Mouse (Mus musculus) forebrain, embryonic 11.5 days (tissue): ENCODE data around the gene Cfap45. TPM values are rescaled to one million over a fixed set of nuclear protein-coding genes. Genes with fewer than 3 reads are reported as not detected.

Experiments
- ATAC-seq: fragments of 200-750 bp; cut with Nextera tagmentation; replicated peaks from 2 replicates; pipeline ENCODE4 v1.8.0; 2017; ENCODE audit warnings: moderate TSS enrichment; ENCODE audit not compliant: low FRiP score
- DNase-seq: peaks from one replicate; pipeline ENCODE4 v3.0.0-alpha.2; 2017; ENCODE audit warnings: low spot score
- H3K27ac ChIP-seq: fragments of 300-500 bp; sonication (generic); 2 replicates; pipeline ENCODE4 v1.5.1; 2014; ENCODE audit warnings: low read depth, low read length
- H3K27me3 ChIP-seq: fragments of 300-500 bp; sonication (generic); 2 replicates; pipeline ENCODE4 v1.6.1; 2014; ENCODE audit warnings: mild to moderate bottlenecking, low read length, mixed read lengths; ENCODE audit not compliant: control insufficient read depth, insufficient read depth
- H3K36me3 ChIP-seq: fragments of 300-500 bp; sonication (generic); 2 replicates; pipeline ENCODE4 v1.6.1; 2014; ENCODE audit warnings: mild to moderate bottlenecking, low read length, moderate library complexity, mixed read lengths; ENCODE audit not compliant: control insufficient read depth, insufficient read depth
- H3K4me1 ChIP-seq: fragments of 300-500 bp; sonication (generic); replicated peaks from 2 replicates; pipeline ENCODE4 v1.6.1; 2014; ENCODE audit warnings: low read length, mixed read lengths; ENCODE audit not compliant: control insufficient read depth, insufficient read depth
- H3K4me2 ChIP-seq: fragments of 300-500 bp; sonication (generic); 2 replicates; pipeline ENCODE4 v1.6.1; 2014; ENCODE audit warnings: low read depth, mild to moderate bottlenecking, low read length, moderate library complexity, mixed read lengths; ENCODE audit not compliant: severe bottlenecking
- H3K4me3 ChIP-seq: fragments of 300-500 bp; sonication (generic); 2 replicates; pipeline ENCODE4 v1.5.1; 2014; ENCODE audit warnings: low read depth, low read length
- H3K9ac ChIP-seq: fragments of 300-500 bp; sonication (generic); 2 replicates; pipeline ENCODE4 v1.6.1; 2014; ENCODE audit warnings: low read length
- H3K9me3 ChIP-seq: fragments of 300-500 bp; sonication (generic); 2 replicates; pipeline ENCODE4 v1.6.1; 2016; ENCODE audit warnings: low read length, mixed read lengths; ENCODE audit not compliant: control insufficient read depth
- WGBS: fragments of 180-500 bp; shearing (Covaris S2); extraction: QIAGEN DNeasy Blood & Tissue Kit; methylation state at CpG from one replicate; pipeline ENCODE4 v1.1.7; 2014; 5-methylcytosine and 5-hydroxymethylcytosine counted together
- polyA plus RNA-seq: library from polyadenylated mRNA; unstranded; fragments of >200 nt; fragmentation: Nextera tagmentation; extraction: Ambion mirVana; gene quantifications from 2 replicates; pipeline ENCODE4 v1.2.1, GENCODE M21; 2014

Cfap45 gene
- polyA plus RNA-seq, 1 experiment from 2014 or later: 1.2 TPM

- Histone ChIP-seq H3K4me1 (peaks cover 3% of the 10 kb centered on the region), H3K4me3 (no peak overlapping the region), H3K9ac (no peak overlapping the region), H3K36me3 (no peaks in the 10 kb centered on the region), H3K27me3 (no peaks in the 10 kb centered on the region; the same call in 1 of the 2 replicates), H3K27ac (no peak overlapping the region), H3K9me3 (no peaks in the 10 kb centered on the region), H3K4me2 (no peak overlapping the region)
- 76% methylated on average over 4 of the region's 4 CpGs for WGBS
- ATAC-seq (no peak), DNase-seq (no peak)
Measured at GRCm38 (mm10) chr1:172567758-172568157, 47.2 kb downstream of the Cfap45 start.

- H3K4me2 ChIP-seq: no peak overlapping the region
- H3K9me3 ChIP-seq: no peaks in the 10 kb centered on the region
- H3K36me3 ChIP-seq: no peaks in the 10 kb centered on the region
- peaks cover 2% of the 10 kb centered on the region; the same call in 1 of the 2 replicates for H3K27me3 ChIP-seq
- 85% methylated on average over 6 of the region's 6 CpGs for WGBS
- no peak overlapping the region for H3K27ac ChIP-seq
- DNase-seq (no peak), ATAC-seq (no peak)
- no peaks in the 10 kb centered on the region for H3K4me1 ChIP-seq
- H3K4me3 ChIP-seq: no peak overlapping the region
- H3K9ac ChIP-seq: no peak overlapping the region
Measured at GRCm38 (mm10) chr1:172580116-172580515, 59.5 kb downstream of the Cfap45 start.

- no peaks in the 10 kb centered on the region for H3K36me3 ChIP-seq
- H3K27me3 ChIP-seq: peaks cover 2% of the 10 kb centered on the region; the same call in 1 of the 2 replicates
- H3K4me1 ChIP-seq: no peaks in the 10 kb centered on the region; the same call in 1 of the 2 replicates
- ATAC-seq: no peak
- DNase-seq: no peak
- no peaks in the 10 kb centered on the region for H3K9me3 ChIP-seq
- no peak overlapping the region for H3K4me3 ChIP-seq
- H3K4me2 ChIP-seq: no peak overlapping the region
- WGBS: 87% methylated on average over 8 of the region's 8 CpGs
- H3K27ac ChIP-seq: no peak overlapping the region
- H3K9ac ChIP-seq: no peak overlapping the region
Measured at GRCm38 (mm10) chr1:172582436-172582835, 61.8 kb downstream of the Cfap45 start.

- no peaks in the 10 kb centered on the region for H3K36me3 ChIP-seq
- no peak overlapping the region for H3K9ac ChIP-seq
- H3K4me2 ChIP-seq: no peak overlapping the region
- H3K4me3 ChIP-seq: no peak overlapping the region
- no peak for ATAC-seq
- no peaks in the 10 kb centered on the region; the same call in 1 of the 2 replicates for H3K4me1 ChIP-seq
- no peak overlapping the region for H3K27ac ChIP-seq
- no peaks in the 10 kb centered on the region for H3K9me3 ChIP-seq
- WGBS: 78% methylated on average over 6 of the region's 6 CpGs
- H3K27me3 ChIP-seq: peaks cover 2% of the 10 kb centered on the region; the same call in 1 of the 2 replicates
- DNase-seq: peak; percentile 47
Measured at GRCm38 (mm10) chr1:172584271-172584670, 63.7 kb downstream of the Cfap45 start.

- 49% methylated on average over 4 of the region's 4 CpGs for WGBS
- Histone ChIP-seq H3K4me1 (no peaks in the 10 kb centered on the region; the same call in 1 of the 2 replicates), H3K27ac (no peak overlapping the region), H3K4me2 (no peak overlapping the region), H3K4me3 (no peak overlapping the region), H3K9me3 (no peaks in the 10 kb centered on the region), H3K36me3 (no peaks in the 10 kb centered on the region), H3K9ac (no peak overlapping the region), H3K27me3 (peaks cover 2% of the 10 kb centered on the region; the same call in 1 of the 2 replicates)
- ATAC-seq (0 out of 2 replicates have a peak, but pooled peaks have one; percentile 1), DNase-seq (no peak)
Measured at GRCm38 (mm10) chr1:172585026-172585425, 64.4 kb downstream of the Cfap45 start.

GRCm38 (mm10) chr1:172585612-172586567 lies 65.3 kb downstream of the Cfap45 start:
- Histone ChIP-seq H3K27me3 (peaks cover 2% of the 10 kb centered on the region; the same call in 1 of the 2 replicates), H3K9ac (0 out of 2 replicates have a peak overlapping the region, but pooled peaks have one; percentile 6), H3K4me3 (no peak overlapping the region), H3K9me3 (no peaks in the 10 kb centered on the region), H3K36me3 (no peaks in the 10 kb centered on the region), H3K4me1 (no peaks in the 10 kb centered on the region; the same call in 1 of the 2 replicates), H3K27ac (no peak overlapping the region), H3K4me2 (0 out of 2 replicates have a peak overlapping the region, but pooled peaks have one; percentile 8)
- DNase-seq (peak; percentile 61), ATAC-seq (peak; percentile 71)
- 13% methylated on average over 26 of the region's 26 CpGs for WGBS

- DNase-seq (no peak), ATAC-seq (no peak)
Measured at GRCm38 (mm10) chr1:172590385-172590784, 69.8 kb downstream of the Cfap45 start, which contains the start of gene Slamf8. TSS of gene Slamf8 (minus strand) at chr1:172590568.

GRCm38 (mm10) chr1:172593321-172593720 lies 72.7 kb downstream of the Cfap45 start:
- Histone ChIP-seq H3K4me1 (no peaks in the 10 kb centered on the region), H3K4me3 (no peak overlapping the region), H3K4me2 (no peak overlapping the region), H3K36me3 (no peaks in the 10 kb centered on the region), H3K27ac (no peak overlapping the region), H3K27me3 (no peaks in the 10 kb centered on the region), H3K9me3 (no peaks in the 10 kb centered on the region), H3K9ac (no peak overlapping the region)
- DNase-seq (no peak), ATAC-seq (no peak)
- WGBS: 71% methylated on average over 3 of the region's 3 CpGs

More at GRCm38 (mm10) chr1:172590385-172590784, 69.8 kb downstream of the Cfap45 start, which contains the start of gene Slamf8:
- Histone ChIP-seq H3K36me3 (no peaks in the 10 kb centered on the region), H3K9ac (no peak within 1 kb of the TSS), H3K4me3 (no peak within 1 kb of the TSS), H3K4me1 (no peaks in the 10 kb centered on the region; the same call in 1 of the 2 replicates), H3K27me3 (no peaks in the 10 kb centered on the region), H3K4me2 (no peak within 1 kb of the TSS), H3K27ac (no peak within 1 kb of the TSS), H3K9me3 (no peaks in the 10 kb centered on the region)
- 87% methylated on average over 7 of the region's 7 CpGs for WGBS
